Mouse (Mus musculus): ENCODE measurements around the gene Sirt4. TPM values are rescaled to one million over a fixed set of nuclear protein-coding genes. Genes with fewer than 3 reads are reported as not detected.

Gene Sirt4
- polyA plus RNA-seq, 1 experiment from 2014 or later, result 14.7 TPM

DNA sequence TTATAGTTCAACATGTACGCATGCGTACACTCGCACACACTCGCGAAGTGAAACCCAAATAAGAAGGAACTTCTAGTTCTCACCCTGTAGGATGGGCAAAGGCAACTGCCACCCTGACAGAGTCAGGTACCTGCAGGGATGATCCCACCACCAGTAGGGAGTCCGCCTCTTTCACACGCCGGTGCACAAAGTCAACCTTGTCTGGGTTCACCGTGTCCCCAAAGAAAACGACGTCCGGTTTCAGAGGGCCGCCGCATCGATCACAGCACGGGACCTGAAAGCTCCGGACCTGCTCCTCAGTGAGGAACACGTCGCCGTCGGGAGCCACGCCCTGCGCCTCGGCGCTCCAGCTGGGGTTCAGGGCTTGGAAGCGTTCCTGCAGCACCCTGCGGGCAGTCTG, 4.4 kb downstream of the Sirt4 start:
- ATAC-seq (ENCODE audit: insufficient number of reproducible peaks, low FRiP score), result no peak
- Histone ChIP-seq H3K9me3 (replicated peaks) (no peaks in the 10 kb centered on the region), H3K36me3 (peaks cover 11% of the 10 kb centered on the region), H3K4me2 (peak overlapping the region; percentile 54), H3K27ac (ENCODE audit: poor library complexity, severe bottlenecking) (no peak overlapping the region), H3K9ac (peak overlapping the region; percentile 41; the same call in 1 of the 2 replicates), H3K4me1 (replicated peaks) (peaks cover 21% of the 10 kb centered on the region), H3K4me3 (peak overlapping the region; percentile 32), H3K27me3 (replicated peaks) (peaks cover 35% of the 10 kb centered on the region)
- WGBS, result 24% methylated on average over 27 of the region's 27 CpGs

DNA sequence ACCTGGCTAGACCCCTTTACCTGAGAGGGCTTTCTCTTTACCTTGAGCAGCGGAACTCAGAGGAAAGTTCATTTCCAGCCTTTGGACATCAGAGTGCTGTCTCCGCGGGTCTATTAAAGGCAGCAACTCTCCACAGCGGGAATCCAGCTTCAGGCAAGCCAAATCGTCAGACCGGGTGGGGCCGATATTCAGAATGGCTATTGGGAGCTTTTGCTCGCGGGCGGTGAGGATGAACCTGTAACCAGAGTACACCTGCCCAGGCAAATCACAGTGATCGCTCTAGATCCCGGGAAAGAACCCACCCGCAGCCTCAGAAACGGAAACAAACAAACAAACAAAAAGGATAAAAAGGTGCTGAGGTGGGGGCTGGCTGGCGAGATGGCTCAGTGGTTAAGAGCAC, 5.0 kb downstream of the Sirt4 start:
- no peak overlapping the region for H3K9ac ChIP-seq
- H3K4me3 ChIP-seq, result no peak overlapping the region
- H3K4me1 ChIP-seq (replicated peaks), result peaks cover 19% of the 10 kb centered on the region
- H3K9me3 ChIP-seq (replicated peaks), result no peaks in the 10 kb centered on the region
- H3K4me2 ChIP-seq, result 0 out of 2 replicates have a peak overlapping the region, but pooled peaks have one; percentile 54
- WGBS, result 51% methylated on average over 15 of the region's 15 CpGs
- H3K27me3 ChIP-seq (replicated peaks), result peaks cover 35% of the 10 kb centered on the region
- H3K27ac ChIP-seq (ENCODE audit: poor library complexity, severe bottlenecking), result no peak overlapping the region
- no peak for ATAC-seq (ENCODE audit: insufficient number of reproducible peaks, low FRiP score)
- peaks cover 11% of the 10 kb centered on the region for H3K36me3 ChIP-seq

DNA sequence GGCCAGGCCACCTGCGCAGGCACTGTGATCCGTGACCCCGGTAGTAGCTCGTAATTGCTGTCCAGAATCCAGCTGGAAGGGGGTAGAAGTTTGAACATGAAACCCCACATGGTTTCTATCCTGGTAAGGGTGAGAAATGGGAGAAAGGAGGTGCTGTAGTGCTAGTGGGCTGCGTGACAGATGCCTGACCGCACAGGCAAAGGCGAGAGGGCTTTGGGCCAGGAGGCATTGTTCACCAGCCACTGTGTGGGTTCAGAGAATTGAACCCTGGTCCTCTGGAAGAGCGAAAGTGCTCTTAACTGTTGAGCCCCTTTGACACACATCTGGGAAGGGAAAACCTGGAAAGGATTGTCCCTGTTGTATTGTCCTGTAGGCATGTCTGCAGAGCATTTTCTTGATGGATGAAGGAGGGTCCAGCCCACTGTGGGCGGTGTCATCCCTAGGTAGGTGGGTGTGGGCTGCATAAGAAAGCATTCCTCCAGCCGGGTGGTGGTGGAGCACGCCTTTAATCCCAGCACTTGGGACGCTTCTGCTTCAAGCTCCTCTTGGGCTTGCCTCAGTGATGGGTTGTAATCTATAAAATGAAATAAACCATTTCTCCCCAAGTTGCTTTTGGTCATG, 8.3 kb downstream of the Sirt4 start:
- Histone ChIP-seq H3K36me3 (peaks cover 6% of the 10 kb centered on the region; the same call in 1 of the 2 replicates), H3K4me1 (replicated peaks) (peaks cover 11% of the 10 kb centered on the region), H3K9me3 (replicated peaks) (no peaks in the 10 kb centered on the region), H3K4me3 (peak overlapping the region; percentile 39), H3K27ac (ENCODE audit: poor library complexity, severe bottlenecking) (no peak overlapping the region), H3K9ac (peak overlapping the region; percentile 39), H3K4me2 (peak overlapping the region; percentile 67), H3K27me3 (replicated peaks) (peaks cover 18% of the 10 kb centered on the region)
- ATAC-seq (ENCODE audit: insufficient number of reproducible peaks, low FRiP score), result peak; percentile 33; the same call in 1 of the 2 replicates
- WGBS, result 35% methylated on average over 12 of the region's 12 CpGs

DNA sequence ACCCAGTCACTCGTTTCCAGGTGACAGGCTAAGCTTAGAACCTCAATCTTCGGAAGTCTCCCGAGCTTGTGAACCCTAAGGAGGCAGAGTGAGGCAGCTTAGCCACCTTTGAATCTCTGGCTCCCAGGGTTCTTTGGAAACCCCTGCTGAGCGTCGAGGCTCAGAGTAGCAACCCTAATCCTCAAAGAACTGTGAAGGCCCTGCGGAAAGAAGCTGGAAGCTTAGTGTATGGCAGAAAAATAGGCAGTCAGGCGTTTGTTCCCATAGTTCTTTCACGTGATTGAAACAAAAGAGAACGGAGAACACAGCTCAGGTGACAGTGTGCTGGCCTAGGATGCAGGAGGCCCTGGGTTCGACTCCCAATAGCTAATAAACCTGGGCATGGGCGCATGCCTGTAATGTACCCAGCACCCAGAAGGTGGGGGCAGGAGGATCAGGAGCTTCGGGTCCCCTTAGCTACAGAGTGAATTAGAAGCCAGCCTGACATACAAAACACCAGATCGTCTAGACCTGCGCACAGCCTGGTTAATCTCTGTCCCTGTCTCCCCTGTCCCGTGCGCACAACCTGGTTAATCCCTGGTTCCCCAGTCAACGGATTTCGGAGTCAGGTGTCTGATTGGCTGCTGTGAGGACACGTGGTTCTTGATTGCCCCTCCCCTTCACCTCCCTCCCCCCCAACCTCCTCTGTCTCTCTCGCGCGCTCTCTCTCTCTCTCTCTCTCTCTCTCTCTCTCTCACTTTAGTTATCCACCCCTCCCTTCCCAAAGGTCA, 9.0 kb downstream of the Sirt4 start:
- ATAC-seq (ENCODE audit: insufficient number of reproducible peaks, low FRiP score), result peak; percentile 77
- peak overlapping the region; percentile 67 for H3K4me2 ChIP-seq
- peaks cover 12% of the 10 kb centered on the region for H3K27me3 ChIP-seq (replicated peaks)
- H3K27ac ChIP-seq (ENCODE audit: poor library complexity, severe bottlenecking), result no peak overlapping the region
- 9% methylated on average over 22 of the region's 22 CpGs for WGBS
- peak overlapping the region; percentile 39 for H3K9ac ChIP-seq
- H3K9me3 ChIP-seq (replicated peaks), result no peaks in the 10 kb centered on the region
- H3K4me1 ChIP-seq (replicated peaks), result peaks cover 16% of the 10 kb centered on the region
- peaks cover 6% of the 10 kb centered on the region; the same call in 1 of the 2 replicates for H3K36me3 ChIP-seq
- H3K4me3 ChIP-seq, result peak overlapping the region; percentile 39

DNA sequence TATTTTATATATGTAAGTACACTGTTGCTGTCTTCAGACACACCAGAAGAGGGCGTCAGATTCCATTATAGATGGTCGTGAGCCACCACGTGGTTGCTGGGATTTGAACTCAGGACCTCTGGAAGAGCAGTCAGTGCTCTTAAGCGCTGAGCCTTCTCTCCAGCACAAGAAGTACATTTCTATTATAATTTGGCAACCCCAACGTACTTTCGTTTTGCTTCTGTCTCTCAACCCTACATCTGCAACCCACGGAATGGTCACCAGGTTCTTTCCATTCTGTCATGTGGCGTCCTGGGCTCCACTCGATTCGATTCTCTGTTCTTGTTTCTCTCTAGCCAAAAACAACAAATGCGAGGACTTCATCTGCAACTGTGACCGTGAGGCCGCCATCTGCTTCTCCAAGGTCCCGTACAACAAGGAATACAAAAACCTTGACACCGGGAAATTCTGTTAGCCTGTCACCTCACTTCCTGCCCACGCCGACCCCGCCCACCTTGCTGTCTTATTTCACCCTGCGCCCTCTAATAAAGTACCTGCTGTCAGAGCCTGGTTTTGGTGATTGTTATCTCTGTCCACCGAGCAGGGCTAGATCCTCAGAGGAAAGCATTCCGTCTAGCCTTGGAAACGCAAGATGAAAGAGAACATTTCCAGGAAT, 10.2 kb downstream of the Sirt4 start:
- Histone ChIP-seq H3K27me3 (replicated peaks) (peaks cover under 1% of the 10 kb centered on the region; the same call in 1 of the 2 replicates), H3K4me3 (peak overlapping the region; percentile 1; the same call in 1 of the 2 replicates), H3K27ac (ENCODE audit: poor library complexity, severe bottlenecking) (no peak overlapping the region), H3K9ac (no peak overlapping the region; the same call in 1 of the 2 replicates), H3K9me3 (replicated peaks) (no peaks in the 10 kb centered on the region), H3K4me1 (replicated peaks) (peaks cover 16% of the 10 kb centered on the region), H3K4me2 (peak overlapping the region; percentile 21; the same call in 1 of the 2 replicates), H3K36me3 (peaks cover 6% of the 10 kb centered on the region; the same call in 1 of the 2 replicates)
- WGBS, result 56% methylated on average over 22 of the region's 22 CpGs
- no peak for ATAC-seq (ENCODE audit: insufficient number of reproducible peaks, low FRiP score)

DNA sequence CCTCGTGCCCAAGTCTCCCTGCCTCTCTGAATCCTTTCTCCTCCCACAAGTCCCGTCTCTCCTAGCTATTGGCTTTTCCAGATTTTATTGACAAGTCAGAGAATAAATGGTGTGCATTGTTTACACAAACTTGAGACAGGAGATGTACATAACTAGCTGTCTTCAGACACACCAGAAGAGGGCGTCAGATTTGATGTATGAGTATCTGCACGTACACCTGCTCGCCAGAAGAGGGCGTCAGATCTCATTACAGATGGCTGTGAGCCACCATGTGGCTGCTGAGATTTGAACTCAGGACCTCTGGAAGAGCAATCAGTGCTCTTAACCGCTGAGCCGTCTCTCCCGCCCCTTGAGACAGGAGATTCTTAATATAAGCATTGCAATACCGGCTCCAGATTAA, 11.3 kb downstream of the Sirt4 start:
- Histone ChIP-seq H3K4me2 (no peak overlapping the region), H3K4me3 (no peak overlapping the region), H3K36me3 (peaks cover 6% of the 10 kb centered on the region; the same call in 1 of the 2 replicates), H3K9ac (no peak overlapping the region), H3K9me3 (replicated peaks) (no peaks in the 10 kb centered on the region), H3K27me3 (replicated peaks) (no peaks in the 10 kb centered on the region), H3K4me1 (replicated peaks) (peaks cover 16% of the 10 kb centered on the region), H3K27ac (ENCODE audit: poor library complexity, severe bottlenecking) (no peak overlapping the region)
- WGBS, result 69% methylated on average over 10 of the region's 10 CpGs
- ATAC-seq (ENCODE audit: insufficient number of reproducible peaks, low FRiP score), result no peak

DNA sequence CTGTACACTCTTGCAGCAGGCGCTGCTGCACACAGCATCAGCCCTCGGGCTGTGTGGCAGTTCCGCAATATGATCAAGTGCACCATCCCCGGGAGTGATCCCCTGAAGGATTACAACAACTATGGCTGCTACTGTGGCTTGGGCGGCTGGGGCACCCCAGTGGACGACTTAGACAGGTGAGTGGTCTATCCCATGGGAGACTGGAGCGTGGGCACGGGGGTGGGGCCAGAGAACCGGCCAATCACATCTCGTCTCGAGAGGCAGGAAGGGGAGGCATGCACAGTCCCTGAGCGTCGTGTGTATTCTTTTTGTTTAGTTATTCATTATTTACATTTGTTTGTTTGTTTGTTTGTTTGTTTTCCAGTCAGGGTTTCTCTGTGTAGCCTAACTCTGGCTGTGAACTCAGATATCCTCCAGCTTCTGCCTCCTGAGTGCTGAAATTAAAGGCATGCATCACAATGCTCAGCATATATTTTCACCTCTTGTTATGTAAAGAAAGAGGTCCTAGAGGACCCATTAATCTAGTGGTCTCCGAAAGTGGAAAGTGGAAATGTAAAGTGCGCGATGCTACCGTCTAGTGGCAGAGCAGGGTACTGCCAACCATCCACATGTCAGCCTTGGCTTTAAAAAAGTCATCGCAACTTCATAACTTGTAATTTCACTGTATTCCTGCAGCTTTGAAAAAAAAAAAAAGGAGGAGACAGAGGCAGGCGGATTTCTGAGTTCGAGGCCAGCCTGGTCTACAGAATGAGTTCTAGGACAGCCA, 13.6 kb downstream of the Sirt4 start:
- 34% methylated on average over 20 of the region's 20 CpGs for WGBS
- no peaks in the 10 kb centered on the region for H3K36me3 ChIP-seq
- no peaks in the 10 kb centered on the region for H3K9me3 ChIP-seq (replicated peaks)
- H3K4me2 ChIP-seq, result peak overlapping the region; percentile 29
- ATAC-seq (ENCODE audit: insufficient number of reproducible peaks, low FRiP score), result no peak
- H3K9ac ChIP-seq, result no peak overlapping the region
- no peak overlapping the region for H3K27ac ChIP-seq (ENCODE audit: poor library complexity, severe bottlenecking)
- H3K27me3 ChIP-seq (replicated peaks), result no peaks in the 10 kb centered on the region
- H3K4me1 ChIP-seq (replicated peaks), result peaks cover 15% of the 10 kb centered on the region
- H3K4me3 ChIP-seq, result no peak overlapping the region

DNA sequence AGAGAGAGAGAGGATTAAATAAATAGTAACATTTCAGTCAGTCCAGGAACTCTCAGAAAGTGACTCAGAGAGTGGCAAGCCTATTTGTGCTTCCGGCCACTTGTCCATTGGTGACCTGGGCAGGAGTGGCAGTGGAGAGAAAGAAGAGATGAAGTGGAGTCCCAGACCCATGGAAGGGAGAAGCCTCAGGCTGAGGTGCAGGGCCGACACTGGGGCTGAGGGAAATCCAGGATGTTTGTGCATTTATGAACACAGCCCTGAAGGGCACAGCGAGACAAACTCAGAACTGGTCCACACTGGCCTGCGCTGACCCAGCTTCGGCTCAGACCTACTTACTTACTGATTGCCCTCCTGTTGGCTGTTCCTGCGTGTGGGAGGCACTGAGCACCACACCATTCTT, 14.7 kb downstream of the Sirt4 start:
- no peaks in the 10 kb centered on the region for H3K27me3 ChIP-seq (replicated peaks)
- H3K36me3 ChIP-seq, result no peaks in the 10 kb centered on the region
- 63% methylated on average over 6 of the region's 6 CpGs for WGBS
- no peak overlapping the region for H3K27ac ChIP-seq (ENCODE audit: poor library complexity, severe bottlenecking)
- H3K4me1 ChIP-seq (replicated peaks), result peaks cover 11% of the 10 kb centered on the region
- no peak overlapping the region for H3K4me3 ChIP-seq
- no peak for ATAC-seq (ENCODE audit: insufficient number of reproducible peaks, low FRiP score)
- no peak overlapping the region for H3K9ac ChIP-seq
- no peaks in the 10 kb centered on the region for H3K9me3 ChIP-seq (replicated peaks)
- no peak overlapping the region for H3K4me2 ChIP-seq

DNA sequence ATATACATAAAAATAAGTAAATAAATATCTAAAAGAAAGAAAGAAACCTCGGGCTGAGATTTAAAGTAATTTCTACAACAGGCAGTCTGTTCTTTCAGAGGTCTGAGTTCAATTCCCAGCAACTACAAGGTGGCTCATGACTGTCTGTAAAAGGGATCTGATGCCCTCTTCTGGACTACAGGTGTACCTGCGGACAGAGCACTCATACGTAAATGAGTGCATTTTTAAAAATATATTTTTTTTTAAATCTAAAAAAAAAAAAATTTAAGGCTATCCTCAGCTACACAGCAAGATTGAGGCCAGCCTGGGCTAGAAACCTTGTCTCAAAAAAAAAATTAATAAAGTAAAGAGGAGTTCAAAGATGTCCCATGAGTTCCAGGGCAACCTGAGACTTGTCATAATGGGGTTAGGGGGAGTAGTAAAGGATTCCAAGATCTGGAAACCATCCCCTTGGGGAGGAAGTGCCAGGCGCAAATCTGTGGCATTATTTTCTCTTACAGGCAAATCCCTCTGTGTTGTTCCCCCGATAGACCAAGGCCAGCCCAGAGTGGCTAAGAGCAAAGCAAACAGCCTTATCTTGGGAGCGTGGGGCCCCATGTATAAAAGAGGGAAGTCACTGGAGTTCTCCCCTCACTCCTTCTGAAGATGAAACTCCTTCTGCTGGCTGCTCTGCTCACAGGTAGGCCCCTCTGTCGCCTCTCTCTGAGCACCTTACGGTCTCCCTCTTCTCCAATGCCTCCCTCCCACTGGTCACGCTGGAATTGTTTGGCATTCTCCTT, 18.7 kb downstream of the Sirt4 start, which contains the start of gene Pla2g1b:
Gene Pla2g1b (plus strand): TSS at position 621 of the 779 bp plus-strand sequence.
- H3K9me3 ChIP-seq (replicated peaks), result no peaks in the 10 kb centered on the region
- H3K4me3 ChIP-seq, result no peak within 1 kb of the TSS
- H3K27me3 ChIP-seq (replicated peaks), result no peaks in the 10 kb centered on the region
- H3K4me2 ChIP-seq, result no peak within 1 kb of the TSS
- no peak within 1 kb of the TSS for H3K9ac ChIP-seq
- peaks cover 8% of the 10 kb centered on the region for H3K4me1 ChIP-seq (replicated peaks)
- ATAC-seq (ENCODE audit: insufficient number of reproducible peaks, low FRiP score), result no peak
- no peaks in the 10 kb centered on the region for H3K36me3 ChIP-seq
- WGBS, result 35% methylated on average over 9 of the region's 9 CpGs
- no peak within 1 kb of the TSS for H3K27ac ChIP-seq (ENCODE audit: poor library complexity, severe bottlenecking)
